Mouse (Mus musculus) hindbrain, postnatal 0 days (tissue): ENCODE results near the gene Mlph. TPM values are rescaled to one million over a fixed set of nuclear protein-coding genes. Genes with fewer than 3 reads are reported as not detected.

Experiments used
- ATAC-seq: fragments of 200-750 bp; cut with Nextera tagmentation; 2 replicates; pipeline ENCODE4 v1.8.0; 2017; ENCODE audit warnings: mild to moderate bottlenecking, moderate TSS enrichment, moderate library complexity
- DNase-seq: peaks from one replicate; pipeline ENCODE4 v3.0.0-alpha.2; 2015; ENCODE audit warnings: low spot score
- H3K27ac ChIP-seq: fragments of 300-500 bp; sonication (generic); 2 replicates; pipeline ENCODE4 v1.5.1; 2014; ENCODE audit warnings: mild to moderate bottlenecking
- H3K27me3 ChIP-seq: fragments of 300-500 bp; sonication (generic); 2 replicates; pipeline ENCODE4 v1.6.1; 2014; ENCODE audit warnings: low read length, mixed read lengths; ENCODE audit not compliant: insufficient read depth
- H3K36me3 ChIP-seq: fragments of 300-500 bp; sonication (generic); 2 replicates; pipeline ENCODE4 v1.6.1; 2014; ENCODE audit warnings: low read length, mixed read lengths; ENCODE audit not compliant: insufficient read depth
- H3K4me1 ChIP-seq: fragments of 300-500 bp; sonication (generic); 2 replicates; pipeline ENCODE4 v1.6.1; 2014; ENCODE audit warnings: antibody characterized with exemption, low read length, mixed read lengths; ENCODE audit not compliant: insufficient read depth
- H3K4me2 ChIP-seq: fragments of 300-500 bp; sonication (generic); 2 replicates; pipeline ENCODE4 v1.6.1; 2014; ENCODE audit warnings: low read depth, mild to moderate bottlenecking, low read length, moderate library complexity, mixed read lengths
- H3K4me3 ChIP-seq: fragments of 300-500 bp; sonication (generic); 2 replicates; pipeline ENCODE4 v1.5.1; 2014; ENCODE audit warnings: low read length
- H3K9ac ChIP-seq: fragments of 300-500 bp; sonication (generic); replicated peaks from 2 replicates; pipeline ENCODE4 v1.6.1; 2014; ENCODE audit warnings: mild to moderate bottlenecking, low read length, moderate library complexity, mixed read lengths
- H3K9me3 ChIP-seq: fragments of 300-500 bp; sonication (generic); 2 replicates; pipeline ENCODE4 v1.6.1; 2016; ENCODE audit warnings: low read length, mixed read lengths
- CTCF ChIP-seq: IDR thresholded peaks from 2 replicates; pipeline ENCODE4 v1.5.1; 2016; ENCODE audit warnings: antibody characterized with exemption, control low read depth, low read depth
- WGBS: fragments of 180-500 bp; shearing (Covaris S2); extraction: QIAGEN DNeasy Blood & Tissue Kit; methylation state at CpG from one replicate; pipeline ENCODE4 v1.1.7; 2014; 5-methylcytosine and 5-hydroxymethylcytosine counted together
- polyA plus RNA-seq: library from polyadenylated mRNA; unstranded; fragments of >200 nt; fragmentation: Nextera tagmentation; extraction: Ambion mirVana; gene quantifications from 2 replicates; pipeline ENCODE4 v1.2.1, GENCODE M21; 2015
- total RNA-seq: library from RNA; depleted of rRNA; stranded (reverse); fragments of >200 nt; gene quantifications from 2 replicates; pipeline ENCODE4 v1.2.3, GENCODE M21; 2014

The Mlph gene
- total and polyA plus RNA-seq, 2 experiments from 2014 or later: 0.51 to 0.63 TPM

- ATAC-seq (no peak), DNase-seq (no peak)
- Histone ChIP-seq H3K27me3 (no peaks in the 10 kb centered on the region), H3K4me3 (no peak overlapping the region), H3K4me1 (no peaks in the 10 kb centered on the region), H3K4me2 (no peak overlapping the region), H3K9me3 (0 out of 2 replicates have a peak, but pooled peaks cover 4% of the 10 kb centered on the region), H3K27ac (no peak overlapping the region), H3K36me3 (no peaks in the 10 kb centered on the region), H3K9ac (no peak overlapping the region)
- TF ChIP-seq CTCF: no peak
- WGBS: 69% methylated on average over 5 of the region's 6 CpGs
These were observed 29.0 kb upstream of the Mlph start for GRCm38 (mm10) chr1:90885771-90886460.

- ATAC-seq (no peak), DNase-seq (no peak)
- H3K36me3 ChIP-seq: no peaks in the 10 kb centered on the region
- H3K27ac ChIP-seq: no peak overlapping the region
- no peak overlapping the region for H3K4me3 ChIP-seq
- H3K4me2 ChIP-seq: no peak overlapping the region
- no peaks in the 10 kb centered on the region for H3K4me1 ChIP-seq
- TF ChIP-seq CTCF: no peak
- no peak overlapping the region for H3K9ac ChIP-seq
- WGBS: 68% methylated on average over 3 of the region's 3 CpGs
- peaks cover 4% of the 10 kb centered on the region; the same call in 1 of the 2 replicates for H3K9me3 ChIP-seq
- no peaks in the 10 kb centered on the region for H3K27me3 ChIP-seq
These were observed 20.4 kb upstream of the Mlph start for GRCm38 (mm10) chr1:90894521-90894920.

- Histone ChIP-seq H3K4me3 (no peak overlapping the region), H3K36me3 (no peaks in the 10 kb centered on the region), H3K27ac (no peak overlapping the region), H3K4me2 (no peak overlapping the region), H3K9ac (no peak overlapping the region), H3K27me3 (no peaks in the 10 kb centered on the region), H3K4me1 (no peaks in the 10 kb centered on the region), H3K9me3 (peaks cover 4% of the 10 kb centered on the region; the same call in 1 of the 2 replicates)
- ATAC-seq: no peak
- 83% methylated on average over 3 of the region's 3 CpGs for WGBS
- no peak for DNase-seq
- no peak for TF ChIP-seq CTCF
These were observed 19.9 kb upstream of the Mlph start for GRCm38 (mm10) chr1:90895004-90895403.

- no peaks in the 10 kb centered on the region for H3K36me3 ChIP-seq
- H3K9ac ChIP-seq: no peak overlapping the region
- H3K4me2 ChIP-seq: no peak overlapping the region
- no peak for TF ChIP-seq CTCF
- no peak for ATAC-seq
- 84% methylated on average over 4 of the region's 4 CpGs for WGBS
- no peak overlapping the region for H3K27ac ChIP-seq
- no peak for DNase-seq
- H3K27me3 ChIP-seq: no peaks in the 10 kb centered on the region
- H3K4me3 ChIP-seq: no peak overlapping the region
- no peaks in the 10 kb centered on the region for H3K4me1 ChIP-seq
- no peaks in the 10 kb centered on the region; the same call in 1 of the 2 replicates for H3K9me3 ChIP-seq
These were observed 18.6 kb upstream of the Mlph start for GRCm38 (mm10) chr1:90896281-90896680.

GRCm38 (mm10) chr1:90896741-90897361, 18.0 kb upstream of the Mlph start:
- TF ChIP-seq CTCF: no peak
- peak; percentile 66 for DNase-seq
- Histone ChIP-seq H3K4me1 (no peaks in the 10 kb centered on the region), H3K27ac (peak overlapping the region; percentile 29; the same call in 1 of the 2 replicates), H3K36me3 (no peaks in the 10 kb centered on the region), H3K9me3 (no peaks in the 10 kb centered on the region), H3K4me3 (no peak overlapping the region), H3K4me2 (no peak overlapping the region), H3K9ac (no peak overlapping the region), H3K27me3 (no peaks in the 10 kb centered on the region)
- peak; percentile 90 for ATAC-seq
- WGBS: 34% methylated on average over 14 of the region's 14 CpGs

- H3K4me1 ChIP-seq: no peaks in the 10 kb centered on the region
- H3K36me3 ChIP-seq: no peaks in the 10 kb centered on the region
- WGBS: 76% methylated on average over 1 of the region's 1 CpGs
- no peak for TF ChIP-seq CTCF
- no peaks in the 10 kb centered on the region for H3K27me3 ChIP-seq
- no peak overlapping the region for H3K27ac ChIP-seq
- H3K9me3 ChIP-seq: no peaks in the 10 kb centered on the region
- no peak for DNase-seq
- H3K4me3 ChIP-seq: no peak overlapping the region
- no peak overlapping the region for H3K4me2 ChIP-seq
- ATAC-seq: no peak
- no peak overlapping the region for H3K9ac ChIP-seq
These were observed 16.9 kb upstream of the Mlph start for GRCm38 (mm10) chr1:90898012-90898411.

GRCm38 (mm10) chr1:90899816-90900215, 15.1 kb upstream of the Mlph start:
- Histone ChIP-seq H3K27me3 (no peaks in the 10 kb centered on the region), H3K36me3 (no peaks in the 10 kb centered on the region), H3K9me3 (no peaks in the 10 kb centered on the region), H3K4me1 (peaks cover 5% of the 10 kb centered on the region; the same call in 1 of the 2 replicates), H3K9ac (no peak overlapping the region), H3K4me2 (no peak overlapping the region), H3K27ac (no peak overlapping the region), H3K4me3 (no peak overlapping the region)
- ATAC-seq: no peak
- no peak for DNase-seq
- 90% methylated on average over 5 of the region's 5 CpGs for WGBS
- no peak for TF ChIP-seq CTCF
